Mouse (Mus musculus) embryonic facial prominence, embryonic 10.5 days (tissue): Measurements from ENCODE around the gene Spryd3. TPM values are rescaled to one million over a fixed set of nuclear protein-coding genes. Genes with fewer than 3 reads are reported as not detected.

Source experiments
- DNase-seq: peaks from one replicate; pipeline ENCODE4 v3.0.0-alpha.2; 2017; ENCODE audit warnings: low spot score
- H3K27ac ChIP-seq: fragments of 300-500 bp; sonication (generic); replicated peaks from 2 replicates; pipeline ENCODE4 v1.5.1; 2016; ENCODE audit warnings: mild to moderate bottlenecking
- H3K27me3 ChIP-seq: fragments of 300-500 bp; sonication (generic); replicated peaks from 2 replicates; pipeline ENCODE4 v1.6.1; 2016; ENCODE audit warnings: low read depth, mild to moderate bottlenecking; ENCODE audit not compliant: poor library complexity, severe bottlenecking
- H3K36me3 ChIP-seq: fragments of 300-500 bp; sonication (generic); replicated peaks from 2 replicates; pipeline ENCODE4 v1.6.1; 2016; ENCODE audit warnings: mild to moderate bottlenecking, moderate library complexity
- H3K4me1 ChIP-seq: fragments of 300-500 bp; sonication (generic); 2 replicates; pipeline ENCODE4 v1.6.1; 2016
- H3K4me3 ChIP-seq: fragments of 300-500 bp; sonication (generic); 2 replicates; pipeline ENCODE4 v1.5.1; 2016; ENCODE audit warnings: mild to moderate bottlenecking, moderate library complexity
- H3K9me3 ChIP-seq: fragments of 300-500 bp; sonication (generic); 2 replicates; pipeline ENCODE4 v1.6.1; 2016; ENCODE audit warnings: mild to moderate bottlenecking
- WGBS: fragments of 180-500 bp; shearing (Covaris S2); methylation state at CpG from one replicate; pipeline ENCODE4 v1.1.7; 2016; 5-methylcytosine and 5-hydroxymethylcytosine counted together
- polyA plus RNA-seq: library from polyadenylated mRNA; unstranded; fragments of >200 nt; fragmentation: Nextera tagmentation; extraction: Ambion mirVana; gene quantifications from 2 replicates; pipeline ENCODE4 v1.2.1, GENCODE M21; 2016

Gene Spryd3
- polyA plus RNA-seq, 1 experiment from 2014 or later: 12.7 TPM

GRCm38 (mm10) chr15:102117461-102118443, 18.3 kb downstream of the Spryd3 start:
- H3K27ac ChIP-seq: no peak overlapping the region
- no peak overlapping the region for H3K4me3 ChIP-seq
- H3K4me1 ChIP-seq: peaks cover 22% of the 10 kb centered on the region
- 62% methylated on average over 19 of the region's 19 CpGs for WGBS
- no peaks in the 10 kb centered on the region for H3K27me3 ChIP-seq
- peaks cover 99% of the 10 kb centered on the region for H3K36me3 ChIP-seq
- no peaks in the 10 kb centered on the region for H3K9me3 ChIP-seq
- peak; percentile 33 for DNase-seq

GRCm38 (mm10) chr15:102116753-102117415, 19.1 kb downstream of the Spryd3 start:
- Histone ChIP-seq H3K36me3 (peaks cover 100% of the 10 kb centered on the region), H3K4me3 (no peak overlapping the region), H3K4me1 (peaks cover 24% of the 10 kb centered on the region), H3K27me3 (no peaks in the 10 kb centered on the region), H3K27ac (no peak overlapping the region), H3K9me3 (no peaks in the 10 kb centered on the region)
- 82% methylated on average over 11 of the region's 11 CpGs for WGBS
- no peak for DNase-seq

GRCm38 (mm10) chr15:102115731-102116231, 20.3 kb downstream of the Spryd3 start:
- Histone ChIP-seq H3K9me3 (no peaks in the 10 kb centered on the region), H3K27me3 (no peaks in the 10 kb centered on the region), H3K27ac (no peak overlapping the region), H3K4me3 (no peak overlapping the region; the same call in 1 of the 2 replicates), H3K4me1 (peaks cover 30% of the 10 kb centered on the region), H3K36me3 (peaks cover 100% of the 10 kb centered on the region)
- WGBS: 76% methylated on average over 9 of the region's 9 CpGs
- no peak for DNase-seq

GRCm38 (mm10) chr15:102114651-102115260, 21.3 kb downstream of the Spryd3 start:
- H3K4me1 ChIP-seq: peaks cover 31% of the 10 kb centered on the region
- peaks cover 99% of the 10 kb centered on the region for H3K36me3 ChIP-seq
- DNase-seq: no peak
- H3K27me3 ChIP-seq: no peaks in the 10 kb centered on the region
- no peaks in the 10 kb centered on the region for H3K9me3 ChIP-seq
- H3K4me3 ChIP-seq: no peak overlapping the region
- H3K27ac ChIP-seq: no peak overlapping the region
- WGBS: 92% methylated on average over 7 of the region's 7 CpGs

GRCm38 (mm10) chr15:102113674-102114073, 22.4 kb downstream of the Spryd3 start:
- no peaks in the 10 kb centered on the region for H3K9me3 ChIP-seq
- H3K27ac ChIP-seq: no peak overlapping the region
- H3K27me3 ChIP-seq: peaks cover 1% of the 10 kb centered on the region; the same call in 1 of the 2 replicates
- WGBS: 87% methylated on average over 4 of the region's 4 CpGs
- no peak for DNase-seq
- H3K36me3 ChIP-seq: peaks cover 99% of the 10 kb centered on the region
- no peak overlapping the region for H3K4me3 ChIP-seq
- peaks cover 38% of the 10 kb centered on the region for H3K4me1 ChIP-seq

GRCm38 (mm10) chr15:102112827-102113226, 23.2 kb downstream of the Spryd3 start:
- peaks cover 10% of the 10 kb centered on the region for H3K27me3 ChIP-seq
- H3K4me1 ChIP-seq: peaks cover 38% of the 10 kb centered on the region
- no peak for DNase-seq
- H3K27ac ChIP-seq: no peak overlapping the region
- H3K9me3 ChIP-seq: no peaks in the 10 kb centered on the region
- WGBS: 80% methylated on average over 8 of the region's 8 CpGs
- H3K4me3 ChIP-seq: no peak overlapping the region
- H3K36me3 ChIP-seq: peaks cover 94% of the 10 kb centered on the region

- DNase-seq: no peak
- H3K4me3 ChIP-seq: no peak overlapping the region
- H3K27me3 ChIP-seq: peaks cover 16% of the 10 kb centered on the region
- no peak overlapping the region for H3K27ac ChIP-seq
- peaks cover 42% of the 10 kb centered on the region for H3K4me1 ChIP-seq
- peaks cover 88% of the 10 kb centered on the region for H3K36me3 ChIP-seq
- 92% methylated on average over 6 of the region's 6 CpGs for WGBS
- no peaks in the 10 kb centered on the region for H3K9me3 ChIP-seq
Observed at GRCm38 (mm10) chr15:102112181-102112580, 23.9 kb downstream of the Spryd3 start.

GRCm38 (mm10) chr15:102111495-102111829, 24.6 kb downstream of the Spryd3 start:
- no peak for DNase-seq
- no peak overlapping the region for H3K4me3 ChIP-seq
- peaks cover 23% of the 10 kb centered on the region for H3K27me3 ChIP-seq
- H3K4me1 ChIP-seq: peaks cover 49% of the 10 kb centered on the region
- H3K9me3 ChIP-seq: no peaks in the 10 kb centered on the region
- no peak overlapping the region for H3K27ac ChIP-seq
- WGBS: 83% methylated on average over 11 of the region's 11 CpGs
- H3K36me3 ChIP-seq: peaks cover 84% of the 10 kb centered on the region

- 83% methylated on average over 29 of the region's 29 CpGs for WGBS
- no peak for DNase-seq
- peaks cover 55% of the 10 kb centered on the region for H3K4me1 ChIP-seq
Observed at GRCm38 (mm10) chr15:102110701-102111494, 25.1 kb downstream of the Spryd3 start.

GRCm38 (mm10) chr15:102110271-102110670, 25.8 kb downstream of the Spryd3 start:
- H3K36me3 ChIP-seq: peaks cover 80% of the 10 kb centered on the region
- no peak for DNase-seq
- peaks cover 35% of the 10 kb centered on the region for H3K27me3 ChIP-seq
- no peaks in the 10 kb centered on the region for H3K9me3 ChIP-seq
- 95% methylated on average over 7 of the region's 7 CpGs for WGBS
- H3K4me3 ChIP-seq: no peak overlapping the region
- H3K27ac ChIP-seq: no peak overlapping the region
- peaks cover 61% of the 10 kb centered on the region for H3K4me1 ChIP-seq

More at GRCm38 (mm10) chr15:102110701-102111494, 25.1 kb downstream of the Spryd3 start:
- H3K9me3 ChIP-seq: no peaks in the 10 kb centered on the region
- H3K36me3 ChIP-seq: peaks cover 80% of the 10 kb centered on the region
- H3K27me3 ChIP-seq: peaks cover 29% of the 10 kb centered on the region
- no peak overlapping the region for H3K4me3 ChIP-seq
- H3K27ac ChIP-seq: no peak overlapping the region

GRCm38 (mm10) chr15:102108651-102109525, 27.1 kb downstream of the Spryd3 start:
- H3K4me1 ChIP-seq: peaks cover 75% of the 10 kb centered on the region
- WGBS: 53% methylated on average over 18 of the region's 18 CpGs
- DNase-seq: peak; percentile 74

More at GRCm38 (mm10) chr15:102108651-102109525, 27.1 kb downstream of the Spryd3 start:
- 0 out of 2 replicates have a peak overlapping the region, but pooled peaks have one; percentile 6 for H3K27ac ChIP-seq
- H3K9me3 ChIP-seq: no peaks in the 10 kb centered on the region
- H3K27me3 ChIP-seq: peaks cover 48% of the 10 kb centered on the region
- H3K4me3 ChIP-seq: no peak overlapping the region; the same call in 1 of the 2 replicates
- H3K36me3 ChIP-seq: peaks cover 69% of the 10 kb centered on the region
